12 mouse cellular contexts compared by ENCODE assay signal in genomic region chr12:59507431-59507830, GRCm38 (mm10).
"Had no signal": no experiment of that assay in that cellular context is flagged by ENCODE, and none has a peak within 500 bp of the region (broad histone marks: within the 10 kb centered on the region; RNA-seq: fewer than 3 reads in every experiment).

No protein-coding gene starts in this region.

- H3K4me3 ChIP-seq: midbrain, embryonic 10.5 days; midbrain, embryonic 12.5 days; midbrain, embryonic 15.5 days; neural tube, embryonic 12.5 days had no signal

- H3K27ac ChIP-seq: midbrain, embryonic 10.5 days; midbrain, embryonic 12.5 days; midbrain, embryonic 15.5 days; neural tube, embryonic 12.5 days had no signal

- H3K4me1 ChIP-seq: midbrain, embryonic 10.5 days; midbrain, embryonic 12.5 days; midbrain, embryonic 15.5 days; neural tube, embryonic 12.5 days had no signal

- H3K9ac ChIP-seq: lung, embryonic 14.5 days; midbrain, embryonic 12.5 days; midbrain, embryonic 15.5 days; neural tube, embryonic 12.5 days had no signal

- H3K36me3 ChIP-seq: midbrain, embryonic 10.5 days; midbrain, embryonic 12.5 days; midbrain, embryonic 15.5 days; neural tube, embryonic 12.5 days had no signal

- DNase-seq: lung, adult 18-20 months; lung, embryonic 14.5 days; lung, postnatal 10 days; lung, postnatal 4 days; right cerebral cortex, postnatal 14 days; thymus, adult 18-20 months; thymus, postnatal 14 days; thymus, postnatal 36 days had no signal

- H3K27me3 ChIP-seq: midbrain, embryonic 12.5 days; midbrain, embryonic 15.5 days; neural tube, embryonic 12.5 days had no signal

- ATAC-seq: midbrain, embryonic 15.5 days had no signal

- H3K4me2 ChIP-seq: lung, embryonic 14.5 days; midbrain, embryonic 12.5 days; midbrain, embryonic 15.5 days; neural tube, embryonic 12.5 days had no signal

- H3K9me3 ChIP-seq: midbrain, embryonic 10.5 days; midbrain, embryonic 12.5 days; midbrain, embryonic 15.5 days; neural tube, embryonic 12.5 days had no signal
